Mouse (Mus musculus): ENCODE measurements at regions not wholly inside any gene's neighbourhood (a gene's known extent, or its start where the extent isn't known, plus 50 kb on each side); places are given as distances from the start of the nearest gene placed in this dataset.
"Not testable (repeated sequence)": the region's sequence is repeated elsewhere in the genome, so short reads cannot be mapped to it uniquely, and the experiment has no call there.

DNA sequence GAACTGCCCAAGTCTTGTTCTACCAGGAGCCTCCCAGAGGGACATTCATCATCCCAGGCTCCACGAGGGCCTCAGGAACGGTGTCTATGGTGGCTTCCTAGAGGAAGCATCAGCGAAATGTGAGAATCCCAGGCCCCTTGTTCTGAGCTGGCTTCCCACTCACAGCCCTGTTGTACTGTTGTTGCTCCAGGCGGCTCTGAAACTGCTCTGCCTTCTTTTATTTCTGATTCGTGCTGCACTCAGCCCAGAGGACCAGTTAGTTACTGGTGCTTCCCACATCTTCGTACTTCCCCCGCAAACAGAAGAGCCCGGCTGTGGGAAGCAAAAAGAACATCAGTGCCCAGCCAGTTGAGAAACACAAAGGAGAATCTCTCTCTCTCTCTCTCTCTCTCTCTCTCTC lies 202.3 kb downstream of the Diras2 start:
- DNase-seq (ENCODE audit: low spot score) = no peak

- DNase-seq (ENCODE audit: low spot score) = no peak
Measured at GRCm38 (mm10) chr13:52331068-52331467, 200.0 kb downstream of the Diras2 start.

GRCm38 (mm10) chr13:52334962-52335361 lies 196.1 kb downstream of the Diras2 start:
- no peak for DNase-seq (ENCODE audit: low spot score)

DNA sequence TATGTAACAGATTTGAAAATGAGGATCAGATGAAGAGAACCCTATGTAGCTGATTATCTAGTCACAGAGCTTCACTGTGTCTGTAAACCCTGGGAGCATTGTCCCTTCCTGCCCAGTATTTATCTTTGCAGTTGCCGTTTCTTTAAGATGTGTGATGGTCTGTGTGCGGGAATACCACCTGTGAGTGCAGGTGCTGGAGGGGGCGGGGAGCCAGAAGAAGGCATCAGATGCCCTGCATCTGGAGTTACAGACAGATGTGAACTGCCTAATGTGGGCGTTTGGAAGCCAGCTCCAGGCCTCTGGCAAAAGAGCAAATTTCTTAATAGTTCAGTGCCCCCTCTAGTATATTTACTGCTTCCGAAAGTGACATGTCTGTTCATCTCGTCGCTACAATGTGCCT lies 193.1 kb downstream of the Diras2 start:
- no peak for DNase-seq (ENCODE audit: low spot score)

DNA sequence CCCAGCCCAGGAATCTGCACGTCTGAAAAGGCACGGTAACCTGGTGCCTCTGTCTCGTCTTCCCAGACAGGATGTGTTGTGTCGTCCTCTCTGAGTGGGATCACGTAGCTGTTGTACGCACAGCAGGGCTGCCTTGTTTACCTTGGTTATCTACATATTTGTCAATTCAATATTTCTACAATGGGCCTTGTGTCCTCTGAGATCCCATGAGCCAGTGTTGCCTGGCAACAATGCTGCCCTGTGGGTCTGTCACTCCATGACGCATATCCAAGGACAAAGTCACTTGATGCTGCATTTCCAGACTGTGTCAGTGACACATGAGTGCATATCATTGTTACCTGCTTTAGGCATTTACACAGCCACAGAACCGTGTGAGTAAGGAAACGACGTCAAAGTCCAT lies 191.9 kb downstream of the Diras2 start:
- DNase-seq (ENCODE audit: low spot score) = peak; percentile 10

DNA sequence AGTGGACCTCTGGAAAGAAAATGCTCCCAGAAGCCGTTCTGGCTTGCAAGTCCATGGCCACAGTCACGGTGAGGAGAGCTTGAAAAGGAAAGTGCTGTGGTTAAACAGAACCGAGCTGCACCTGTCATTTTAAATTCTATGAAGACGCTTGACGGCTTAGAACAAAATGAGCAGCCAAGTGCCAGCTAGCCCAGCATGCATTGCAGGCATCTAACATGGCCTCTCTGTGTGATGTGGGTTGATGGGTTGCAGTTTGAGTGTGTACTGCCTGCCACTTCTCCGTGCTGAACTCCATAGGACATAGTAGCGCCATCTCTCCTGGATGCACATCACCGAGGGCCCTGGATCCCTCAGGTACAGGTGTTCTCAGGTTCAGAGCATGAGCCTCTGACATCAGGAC lies 189.1 kb downstream of the Diras2 start:
- DNase-seq (ENCODE audit: low spot score) = no peak

DNA sequence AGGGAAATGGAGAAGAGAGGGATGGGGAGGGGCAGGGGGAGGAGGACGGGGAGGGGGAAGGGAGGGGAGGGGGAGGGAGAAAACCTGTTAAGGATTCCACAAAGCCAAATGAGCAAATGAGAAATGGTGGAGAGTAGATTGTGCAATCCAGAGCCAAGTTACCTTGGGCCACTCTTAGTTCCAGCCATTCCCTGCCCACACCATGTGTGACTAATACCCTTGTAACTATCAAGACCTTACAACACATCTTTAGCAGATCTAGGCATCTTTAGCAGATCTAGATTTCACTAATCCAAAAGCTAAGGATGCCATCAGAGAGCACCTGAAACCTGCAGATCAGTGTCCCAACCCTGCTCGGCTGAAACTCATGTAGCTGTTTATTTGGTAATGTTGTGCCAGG lies 186.7 kb downstream of the Diras2 start:
- DNase-seq (ENCODE audit: low spot score) = no peak

DNA sequence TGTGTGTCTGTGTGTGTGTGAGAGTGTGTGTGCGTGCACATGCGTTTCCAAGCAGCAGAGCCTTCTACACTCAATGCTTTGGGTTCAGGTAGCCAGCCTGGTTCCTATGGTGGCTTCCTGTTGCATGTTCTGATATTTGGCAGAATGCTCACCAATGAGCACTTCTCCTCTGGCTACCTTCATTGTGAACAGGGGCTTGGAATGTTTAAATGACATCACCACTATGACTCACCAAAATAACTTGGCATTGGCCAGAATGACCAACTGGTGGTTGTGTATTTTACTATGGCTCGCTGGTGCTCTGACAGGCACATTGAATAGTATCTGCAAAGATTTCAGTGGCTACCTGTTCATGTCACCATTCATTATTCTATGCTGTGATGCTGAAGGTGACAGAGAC lies 186.2 kb downstream of the Diras2 start:
- DNase-seq (ENCODE audit: low spot score) = no peak

- no peak for DNase-seq (ENCODE audit: low spot score)
Measured at GRCm38 (mm10) chr13:52345375-52346026, 185.6 kb downstream of the Diras2 start.

GRCm38 (mm10) chr13:52346027-52346375 lies 185.1 kb downstream of the Diras2 start:
- DNase-seq (ENCODE audit: low spot score) = no peak

DNA sequence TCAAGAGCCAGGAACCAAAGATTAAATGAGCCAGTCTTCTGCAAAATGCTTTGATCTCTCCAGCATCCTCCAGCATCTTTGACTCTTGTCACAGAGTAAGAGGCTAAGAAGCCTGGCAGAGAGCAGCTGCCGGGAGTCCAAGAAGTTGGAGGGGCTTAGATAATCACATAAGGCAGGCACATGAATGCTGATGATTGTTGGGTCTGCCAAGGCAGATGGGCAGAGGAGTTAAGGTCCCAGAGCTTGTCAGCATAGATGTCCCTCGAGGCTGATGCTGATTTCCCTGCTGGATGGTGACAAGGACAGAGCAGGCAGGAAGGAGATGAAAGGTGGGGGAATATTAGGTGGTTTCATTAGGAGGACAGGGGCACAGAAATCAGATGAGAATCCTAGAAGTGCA lies 183.4 kb downstream of the Diras2 start:
- no peak for DNase-seq (ENCODE audit: low spot score)

- no peak for DNase-seq (ENCODE audit: low spot score)
Measured at GRCm38 (mm10) chr13:52349606-52350005, 181.5 kb downstream of the Diras2 start.

GRCm38 (mm10) chr13:52352576-52352975 lies 178.5 kb downstream of the Diras2 start:
- DNase-seq (ENCODE audit: low spot score) = peak; percentile 41

DNA sequence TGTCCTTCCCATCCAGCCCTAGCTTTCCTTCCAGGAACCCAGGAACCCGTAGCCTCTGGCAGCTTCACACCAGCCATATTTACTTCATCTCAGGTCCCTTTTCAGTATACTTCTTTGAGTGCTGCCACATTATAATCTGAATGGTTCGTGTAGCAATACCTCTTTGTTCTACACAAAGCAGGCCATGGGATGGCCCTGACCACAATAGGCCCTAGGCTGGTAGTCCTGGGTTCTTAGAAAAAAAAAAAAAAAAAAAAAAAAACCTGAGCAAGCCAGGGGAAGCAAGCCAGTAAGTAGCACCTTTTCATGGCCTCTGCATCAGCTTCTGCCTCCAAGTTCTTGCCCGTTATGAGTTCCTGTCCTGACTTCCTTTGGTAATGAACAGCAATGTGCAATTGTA lies 177.6 kb downstream of the Diras2 start:
- DNase-seq (ENCODE audit: low spot score) = no peak

GRCm38 (mm10) chr13:52353966-52354365 lies 177.1 kb downstream of the Diras2 start:
- no peak for DNase-seq (ENCODE audit: low spot score)

DNA sequence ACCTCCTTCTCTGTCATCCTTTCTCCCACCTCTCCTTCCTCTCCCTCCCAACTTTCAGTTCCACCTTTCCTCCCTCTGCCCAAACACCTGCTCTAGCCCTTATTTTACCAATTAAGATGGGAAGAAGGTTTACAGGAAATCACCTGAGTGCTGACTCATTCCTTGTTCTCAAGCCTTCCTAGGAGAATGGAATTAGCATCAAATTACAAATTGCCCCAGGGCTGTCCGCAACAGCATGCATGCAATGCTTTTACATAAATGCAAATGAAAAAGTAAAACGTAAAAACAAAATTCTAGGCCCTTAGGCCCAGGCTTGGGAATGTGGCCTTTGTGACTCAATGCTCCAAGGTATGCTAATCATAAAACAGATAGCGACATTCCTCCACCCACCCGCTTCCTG lies 175.2 kb downstream of the Diras2 start:
- not testable (repeated sequence) for DNase-seq (ENCODE audit: low spot score)

DNA sequence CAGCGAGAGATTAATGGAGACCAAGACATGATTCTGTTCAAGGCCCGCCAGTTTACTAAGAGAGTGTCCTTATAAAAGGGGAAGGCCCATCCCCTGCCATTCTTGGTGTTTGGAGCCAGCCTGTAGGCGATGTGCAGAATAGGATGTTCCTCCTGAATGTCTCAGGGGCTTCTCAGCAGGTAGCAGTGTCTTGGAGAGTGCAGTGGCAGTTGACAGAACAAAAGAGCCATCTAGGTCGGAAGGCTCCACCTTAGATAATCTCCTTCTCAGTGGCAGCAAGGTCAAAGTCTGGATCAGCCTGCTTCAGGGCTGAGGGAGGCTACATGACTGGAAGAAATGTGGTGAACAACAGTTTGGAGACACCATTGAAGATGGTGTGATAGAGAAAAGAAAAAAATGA lies 171.7 kb downstream of the Diras2 start:
- DNase-seq (ENCODE audit: low spot score) = not testable (repeated sequence)

DNA sequence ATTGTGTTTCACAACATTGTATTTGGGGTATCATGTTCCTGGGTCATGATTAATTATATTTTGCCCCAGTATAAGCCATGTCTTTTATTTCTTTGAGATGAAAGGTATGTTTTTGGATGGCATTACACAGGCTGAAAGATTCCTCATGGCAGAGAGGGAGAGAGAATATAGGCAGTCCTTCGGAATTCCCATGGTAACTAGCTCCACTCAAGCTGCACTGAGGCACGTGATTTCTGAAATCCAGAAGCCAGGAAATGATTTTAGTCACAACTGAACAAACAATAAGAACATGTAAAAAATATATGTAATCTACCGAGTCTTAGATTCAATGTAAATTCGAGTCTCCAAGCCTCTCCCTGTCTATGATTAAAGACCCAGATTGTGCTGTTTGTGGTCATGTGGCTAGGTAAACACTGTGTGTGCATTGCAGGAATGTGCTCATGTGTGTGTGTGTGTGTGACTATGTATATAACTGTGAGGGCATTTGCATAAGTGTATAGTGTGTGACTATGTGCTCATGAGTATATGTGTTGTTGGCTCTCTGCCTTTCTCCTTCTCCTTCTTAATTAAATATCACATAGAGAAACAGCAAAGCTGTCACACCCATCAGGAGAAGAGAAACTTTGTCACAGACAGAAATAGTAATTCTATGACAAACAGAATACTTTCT lies 169.8 kb downstream of the Diras2 start:
- DNase-seq (ENCODE audit: low spot score) = no peak

GRCm38 (mm10) chr13:52362266-52362665 lies 168.8 kb downstream of the Diras2 start:
- no peak for DNase-seq (ENCODE audit: low spot score)

DNA sequence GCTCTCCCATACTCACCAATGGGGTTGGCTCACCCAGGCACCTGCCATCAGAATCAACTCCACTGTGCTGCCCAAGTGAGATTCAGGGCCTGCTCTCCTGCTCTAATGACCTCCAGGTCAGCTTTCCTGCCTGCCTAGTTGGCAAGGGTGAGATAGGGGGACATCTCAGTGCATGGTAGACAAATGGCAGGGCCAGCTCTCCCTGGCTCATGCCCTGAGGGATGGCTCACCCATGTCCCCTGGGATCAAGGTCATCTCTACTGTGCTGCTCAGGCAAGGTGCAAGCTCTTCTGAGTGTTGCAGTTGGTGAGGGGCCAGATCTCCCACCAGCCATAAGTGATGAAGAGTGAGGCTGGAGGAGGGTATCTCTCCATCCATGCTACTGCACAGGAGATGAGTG lies 161.2 kb downstream of the Diras2 start:
- DNase-seq (ENCODE audit: low spot score) = no peak

GRCm38 (mm10) chr13:52371986-52372385 lies 159.1 kb downstream of the Diras2 start:
- no peak for DNase-seq (ENCODE audit: low spot score)

DNA sequence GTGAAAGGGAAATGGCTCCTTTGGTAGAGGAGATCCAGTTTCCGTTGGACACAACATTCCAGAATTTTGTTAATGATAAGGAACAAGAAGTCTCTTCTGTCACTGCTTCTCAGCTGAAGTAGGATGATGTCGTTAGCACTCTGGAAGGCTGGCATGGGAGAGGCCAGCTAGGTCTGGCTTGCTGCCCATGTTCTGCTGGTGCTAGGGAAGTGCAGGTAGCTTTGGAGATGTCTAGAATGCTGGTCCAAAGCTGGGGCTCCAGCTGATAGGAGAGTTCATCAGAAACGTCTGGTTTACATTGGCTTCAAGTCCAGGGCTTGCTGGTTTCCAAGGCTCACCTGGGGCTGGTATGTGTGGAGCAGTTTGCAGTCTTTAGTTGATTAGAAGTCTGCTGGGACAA lies 156.3 kb downstream of the Diras2 start:
- DNase-seq (ENCODE audit: low spot score) = no peak

DNA sequence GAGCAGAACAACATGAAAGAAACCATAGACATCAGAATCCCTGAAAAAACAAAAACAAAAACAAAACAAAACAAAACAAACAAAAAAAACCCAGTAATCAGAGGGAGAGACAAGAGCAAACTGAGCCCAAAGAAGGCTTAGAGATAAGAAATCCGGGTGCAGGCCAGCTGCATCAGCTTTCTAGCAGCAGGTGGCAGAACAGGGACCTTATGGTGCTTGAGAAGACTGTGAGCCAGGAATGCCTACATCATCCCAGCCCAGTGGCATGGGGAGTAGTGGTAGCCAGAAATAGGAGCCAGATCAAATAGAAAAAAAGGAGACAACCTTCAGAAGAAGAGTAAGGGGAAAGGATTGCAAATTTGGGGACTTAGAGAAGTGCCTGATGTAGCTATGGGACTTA lies 152.8 kb downstream of the Diras2 start:
- no peak for DNase-seq (ENCODE audit: low spot score)

DNA sequence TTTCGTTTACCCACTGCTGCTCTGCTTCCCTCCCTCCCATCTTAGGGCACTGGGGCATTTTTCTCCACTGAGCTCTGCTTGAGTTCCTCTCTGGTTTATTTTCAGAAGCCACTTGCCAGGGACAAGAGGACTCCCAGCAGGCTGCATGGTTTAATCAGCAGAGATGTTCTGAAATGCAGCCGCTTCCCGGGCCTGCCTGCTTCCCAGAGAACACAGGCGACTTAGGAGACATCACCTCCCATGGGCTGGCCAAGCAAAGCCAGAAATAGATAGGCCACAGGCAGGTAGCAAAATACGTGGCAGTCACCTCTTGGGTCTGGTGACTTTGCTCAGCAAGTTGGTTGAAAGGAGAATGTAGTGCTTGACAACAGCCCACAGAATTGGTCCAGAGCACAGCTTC lies 141.8 kb downstream of the Diras2 start:
- no peak for DNase-seq (ENCODE audit: low spot score)
